Mouse (Mus musculus) testis, postnatal 10 days (tissue): ENCODE results near the gene Tnrc6a.
A peak's percentile ranks its signal among the peaks of the same experiment; 100 is the strongest.

Source experiments
- DNase-seq: peaks from one replicate; pipeline ENCODE4 v3.0.0; 2021; ENCODE audit warnings: low spot score

Gene Tnrc6a

DNA sequence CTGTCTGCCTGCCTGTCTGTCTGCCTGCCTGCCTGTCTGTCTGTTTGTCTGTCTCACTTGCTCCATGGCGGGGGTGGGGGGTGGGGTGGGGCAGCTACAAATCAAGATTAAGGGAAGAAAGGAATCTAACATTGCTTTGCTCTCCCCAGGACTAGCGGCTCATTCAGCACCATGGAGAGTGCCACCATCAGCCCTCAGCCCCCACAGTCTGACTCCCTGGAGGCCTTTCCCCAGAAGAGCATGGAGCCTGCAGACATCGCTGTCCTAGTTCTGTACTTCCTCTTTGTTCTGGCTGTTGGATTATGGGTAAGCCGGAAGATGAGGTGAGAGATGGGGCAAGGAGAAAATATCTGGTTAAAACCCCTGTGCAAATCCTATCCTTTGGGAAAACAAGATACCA, 111.8 kb downstream of the Tnrc6a start:
- DNase-seq = peak; percentile 79

DNA sequence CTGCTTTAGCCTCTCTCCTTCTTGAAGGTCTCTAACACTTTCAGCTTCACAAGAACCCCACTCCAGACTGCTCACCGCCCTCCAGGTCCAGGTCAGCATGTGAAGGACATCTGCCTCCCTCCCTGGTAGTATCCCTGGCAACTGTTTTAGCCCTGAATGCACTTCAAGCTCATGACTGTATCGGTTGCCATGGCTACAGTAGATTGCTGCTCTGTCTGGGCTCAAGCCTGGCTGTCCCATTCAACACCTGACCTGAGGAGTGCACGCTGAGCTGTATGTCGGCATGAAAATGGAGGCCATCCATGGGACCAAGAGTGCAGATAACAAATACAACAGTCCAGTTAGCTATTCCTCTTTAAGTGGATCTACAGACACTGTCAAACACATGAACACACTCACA, 114.9 kb downstream of the Tnrc6a start:
- no peak for DNase-seq

DNA sequence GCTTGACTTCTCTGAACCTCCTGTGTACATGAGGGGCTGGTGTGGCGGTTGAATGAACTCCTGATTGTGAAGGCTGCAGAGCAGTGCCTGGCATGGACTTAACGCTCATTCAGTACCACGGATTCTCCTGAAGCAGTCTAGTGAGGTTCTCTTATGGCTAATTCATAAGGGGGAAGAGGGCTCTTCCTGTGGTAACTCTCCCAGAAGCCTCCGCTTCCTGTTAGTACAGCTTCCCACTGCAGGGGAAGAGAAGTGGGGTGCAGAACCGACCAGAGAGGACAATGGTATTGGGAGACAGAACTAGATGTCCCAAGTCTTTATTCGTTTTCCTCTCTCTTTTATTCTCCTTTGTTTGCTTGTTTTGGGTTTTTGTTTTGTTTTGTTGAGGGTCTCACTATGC, 116.4 kb downstream of the Tnrc6a start:
- DNase-seq = no peak

DNA sequence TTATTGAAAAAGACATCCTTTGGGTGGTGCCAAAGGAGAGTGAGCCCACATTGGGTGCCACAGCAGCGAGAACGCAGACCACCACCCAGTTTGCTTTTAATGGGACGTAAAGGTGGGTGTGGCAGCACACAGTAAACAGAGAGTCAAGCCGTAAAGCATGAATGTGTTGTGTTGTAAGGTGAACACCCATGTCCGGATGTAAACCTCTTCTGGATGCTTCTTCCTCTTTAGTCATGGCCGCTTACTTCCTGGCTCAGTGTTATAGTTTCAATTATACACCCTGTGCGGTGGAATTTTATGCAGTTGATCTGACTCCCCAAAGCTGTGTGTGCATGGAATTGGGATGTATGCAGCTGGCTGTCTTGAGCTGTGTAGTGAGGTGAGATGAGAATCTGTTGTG, 118.6 kb downstream of the Tnrc6a start:
- DNase-seq = no peak

DNA sequence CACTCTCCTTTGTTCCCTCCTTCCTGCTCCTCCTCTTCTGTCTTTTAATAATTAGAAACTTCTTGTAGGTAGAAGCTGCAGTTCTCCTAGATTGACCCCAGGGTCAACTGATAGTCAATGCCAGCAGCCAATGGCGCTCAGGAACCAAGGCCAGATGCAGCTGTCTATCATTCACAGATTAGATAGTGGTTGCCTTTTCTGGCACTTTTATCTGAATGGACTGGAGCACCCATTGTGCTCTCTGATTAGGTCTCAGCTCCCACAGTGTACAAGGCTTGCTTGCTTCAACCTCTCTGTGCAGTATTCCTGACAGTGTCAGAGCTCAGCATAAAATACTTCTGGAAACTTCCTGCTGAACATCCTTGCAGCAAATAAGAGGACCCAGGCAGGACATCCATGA, 121.1 kb downstream of the Tnrc6a start:
- no peak for DNase-seq
